Mouse (Mus musculus): ENCODE measurements at regions not wholly inside any gene's neighbourhood (a gene's known extent, or its start where the extent isn't known, plus 50 kb on each side); places are given as distances from the start of the nearest gene placed in this dataset.

- no peaks in the 10 kb centered on the region for H3K9me3 ChIP-seq (ENCODE audit: control insufficient read depth, low read length)
- no peak overlapping the region for H3K4me3 ChIP-seq (ENCODE audit: low read depth, low read length)
- no peak overlapping the region for H3K27ac ChIP-seq (ENCODE audit: low read depth, low read length)
- DNase-seq (ENCODE audit: low spot score) = no peak
- no peaks in the 10 kb centered on the region for H3K36me3 ChIP-seq (ENCODE audit: control insufficient read depth, insufficient read depth, low read length)
- H3K4me1 ChIP-seq (ENCODE audit: control insufficient read depth, insufficient read depth, low read length) = no peaks in the 10 kb centered on the region
- H3K27me3 ChIP-seq (ENCODE audit: control insufficient read depth, insufficient read depth, low read length) = no peaks in the 10 kb centered on the region
- no peak overlapping the region for H3K4me2 ChIP-seq (ENCODE audit: low read depth)
- 83% methylated on average over 6 of the region's 6 CpGs for WGBS
- no peak overlapping the region for H3K9ac ChIP-seq (ENCODE audit: low read length)
- no peak for ATAC-seq (ENCODE audit: insufficient read depth, low FRiP score, low TSS enrichment)
These were observed 77.5 kb downstream of the Nufip1 start for GRCm38 (mm10) chr14:76188105-76188645.

- Histone ChIP-seq H3K27me3 (ENCODE audit: control insufficient read depth, insufficient read depth, low read length) (no peaks in the 10 kb centered on the region), H3K4me1 (ENCODE audit: control insufficient read depth, insufficient read depth, low read length) (no peaks in the 10 kb centered on the region), H3K9me3 (ENCODE audit: control insufficient read depth, low read length) (no peaks in the 10 kb centered on the region), H3K4me3 (ENCODE audit: low read depth, low read length) (no peak overlapping the region), H3K27ac (ENCODE audit: low read depth, low read length) (no peak overlapping the region), H3K9ac (ENCODE audit: low read length) (no peak overlapping the region), H3K36me3 (ENCODE audit: control insufficient read depth, insufficient read depth, low read length) (no peaks in the 10 kb centered on the region), H3K4me2 (ENCODE audit: low read depth) (no peak overlapping the region)
- no peak for DNase-seq (ENCODE audit: low spot score)
- WGBS = 69% methylated on average over 10 of the region's 10 CpGs
- ATAC-seq (ENCODE audit: insufficient read depth, low FRiP score, low TSS enrichment) = no peak
These were observed 84.6 kb downstream of the Nufip1 start for GRCm38 (mm10) chr14:76195324-76195723.

GRCm38 (mm10) chr14:76197357-76197756 lies 86.7 kb downstream of the Nufip1 start:
- DNase-seq (ENCODE audit: low spot score) (no peak), ATAC-seq (ENCODE audit: insufficient read depth, low FRiP score, low TSS enrichment) (no peak)
- H3K4me1 ChIP-seq (ENCODE audit: control insufficient read depth, insufficient read depth, low read length) = no peaks in the 10 kb centered on the region
- H3K27me3 ChIP-seq (ENCODE audit: control insufficient read depth, insufficient read depth, low read length) = no peaks in the 10 kb centered on the region
- H3K9ac ChIP-seq (ENCODE audit: low read length) = no peak overlapping the region
- no peak overlapping the region for H3K4me3 ChIP-seq (ENCODE audit: low read depth, low read length)
- no peak overlapping the region for H3K27ac ChIP-seq (ENCODE audit: low read depth, low read length)
- no peaks in the 10 kb centered on the region for H3K36me3 ChIP-seq (ENCODE audit: control insufficient read depth, insufficient read depth, low read length)
- H3K9me3 ChIP-seq (ENCODE audit: control insufficient read depth, low read length) = no peaks in the 10 kb centered on the region
- H3K4me2 ChIP-seq (ENCODE audit: low read depth) = no peak overlapping the region
- WGBS = 79% methylated on average over 2 of the region's 2 CpGs

- H3K27ac ChIP-seq (ENCODE audit: low read depth, low read length) = no peak overlapping the region
- ATAC-seq (ENCODE audit: insufficient read depth, low FRiP score, low TSS enrichment) = no peak
- H3K4me3 ChIP-seq (ENCODE audit: low read depth, low read length) = no peak overlapping the region
- H3K9ac ChIP-seq (ENCODE audit: low read length) = no peak overlapping the region
- no peaks in the 10 kb centered on the region for H3K4me1 ChIP-seq (ENCODE audit: control insufficient read depth, insufficient read depth, low read length)
- no peak for DNase-seq (ENCODE audit: low spot score)
- no peaks in the 10 kb centered on the region for H3K9me3 ChIP-seq (ENCODE audit: control insufficient read depth, low read length)
- H3K4me2 ChIP-seq (ENCODE audit: low read depth) = no peak overlapping the region
- no peaks in the 10 kb centered on the region for H3K36me3 ChIP-seq (ENCODE audit: control insufficient read depth, insufficient read depth, low read length)
- no peaks in the 10 kb centered on the region for H3K27me3 ChIP-seq (ENCODE audit: control insufficient read depth, insufficient read depth, low read length)
- WGBS = 41% methylated on average over 5 of the region's 5 CpGs
These were observed 87.7 kb downstream of the Nufip1 start for GRCm38 (mm10) chr14:76198406-76198805.

- no peak overlapping the region for H3K9ac ChIP-seq (ENCODE audit: low read length)
- H3K9me3 ChIP-seq (ENCODE audit: control insufficient read depth, low read length) = no peaks in the 10 kb centered on the region
- H3K27ac ChIP-seq (ENCODE audit: low read depth, low read length) = no peak overlapping the region
- H3K27me3 ChIP-seq (ENCODE audit: control insufficient read depth, insufficient read depth, low read length) = no peaks in the 10 kb centered on the region
- H3K4me2 ChIP-seq (ENCODE audit: low read depth) = no peak overlapping the region
- H3K4me1 ChIP-seq (ENCODE audit: control insufficient read depth, insufficient read depth, low read length) = 0 out of 2 replicates have a peak, but pooled peaks cover 2% of the 10 kb centered on the region
- no peak overlapping the region for H3K4me3 ChIP-seq (ENCODE audit: low read depth, low read length)
- no peaks in the 10 kb centered on the region for H3K36me3 ChIP-seq (ENCODE audit: control insufficient read depth, insufficient read depth, low read length)
- no peak for DNase-seq (ENCODE audit: low spot score)
- WGBS = 92% methylated on average over 4 of the region's 4 CpGs
- ATAC-seq (ENCODE audit: insufficient read depth, low FRiP score, low TSS enrichment) = no peak
These were observed 91.9 kb downstream of the Nufip1 start for GRCm38 (mm10) chr14:76202595-76202994.

- no peak for ATAC-seq (ENCODE audit: insufficient read depth, low FRiP score, low TSS enrichment)
- Histone ChIP-seq H3K9ac (ENCODE audit: low read length) (no peak overlapping the region), H3K9me3 (ENCODE audit: control insufficient read depth, low read length) (no peaks in the 10 kb centered on the region), H3K27ac (ENCODE audit: low read depth, low read length) (no peak overlapping the region), H3K27me3 (ENCODE audit: control insufficient read depth, insufficient read depth, low read length) (no peaks in the 10 kb centered on the region), H3K4me3 (ENCODE audit: low read depth, low read length) (no peak overlapping the region), H3K36me3 (ENCODE audit: control insufficient read depth, insufficient read depth, low read length) (no peaks in the 10 kb centered on the region), H3K4me2 (ENCODE audit: low read depth) (no peak overlapping the region), H3K4me1 (ENCODE audit: control insufficient read depth, insufficient read depth, low read length) (0 out of 2 replicates have a peak, but pooled peaks cover 2% of the 10 kb centered on the region)
- 79% methylated on average over 1 of the region's 1 CpGs for WGBS
- no peak for DNase-seq (ENCODE audit: low spot score)
These were observed 92.4 kb downstream of the Nufip1 start for GRCm38 (mm10) chr14:76203135-76203534.

GRCm38 (mm10) chr14:76216446-76217177 lies 105.9 kb downstream of the Nufip1 start:
- WGBS = 83% methylated on average over 12 of the region's 12 CpGs
- H3K4me3 ChIP-seq (ENCODE audit: low read depth, low read length) = no peak overlapping the region

GRCm38 (mm10) chr14:76217178-76217500 lies 106.4 kb downstream of the Nufip1 start:
- H3K9me3 ChIP-seq (ENCODE audit: control insufficient read depth, low read length) = 0 out of 2 replicates have a peak, but pooled peaks cover 4% of the 10 kb centered on the region
- no peaks in the 10 kb centered on the region for H3K27me3 ChIP-seq (ENCODE audit: control insufficient read depth, insufficient read depth, low read length)
- H3K4me2 ChIP-seq (ENCODE audit: low read depth) = no peak overlapping the region
- H3K4me1 ChIP-seq (ENCODE audit: control insufficient read depth, insufficient read depth, low read length) = no peaks in the 10 kb centered on the region; the same call in 1 of the 2 replicates
- WGBS = 76% methylated on average over 9 of the region's 9 CpGs
- H3K27ac ChIP-seq (ENCODE audit: low read depth, low read length) = no peak overlapping the region
- no peaks in the 10 kb centered on the region for H3K36me3 ChIP-seq (ENCODE audit: control insufficient read depth, insufficient read depth, low read length)
- no peak for ATAC-seq (ENCODE audit: insufficient read depth, low FRiP score, low TSS enrichment)
- no peak overlapping the region for H3K9ac ChIP-seq (ENCODE audit: low read length)
- no peak for DNase-seq (ENCODE audit: low spot score)
- no peak overlapping the region for H3K4me3 ChIP-seq (ENCODE audit: low read depth, low read length)

More at GRCm38 (mm10) chr14:76216446-76217177, 105.9 kb downstream of the Nufip1 start:
- Histone ChIP-seq H3K27ac (ENCODE audit: low read depth, low read length) (no peak overlapping the region), H3K27me3 (ENCODE audit: control insufficient read depth, insufficient read depth, low read length) (no peaks in the 10 kb centered on the region), H3K9me3 (ENCODE audit: control insufficient read depth, low read length) (0 out of 2 replicates have a peak, but pooled peaks cover 4% of the 10 kb centered on the region), H3K9ac (ENCODE audit: low read length) (no peak overlapping the region), H3K36me3 (ENCODE audit: control insufficient read depth, insufficient read depth, low read length) (no peaks in the 10 kb centered on the region), H3K4me1 (ENCODE audit: control insufficient read depth, insufficient read depth, low read length) (no peaks in the 10 kb centered on the region), H3K4me2 (ENCODE audit: low read depth) (no peak overlapping the region)
- DNase-seq (ENCODE audit: low spot score) (no peak), ATAC-seq (ENCODE audit: insufficient read depth, low FRiP score, low TSS enrichment) (no peak)
